Mouse (Mus musculus): Measurements from ENCODE around the gene Slc37a3. TPM values are rescaled to one million over a fixed set of nuclear protein-coding genes. Genes with fewer than 3 reads are reported as not detected.

The Slc37a3 gene
- polyA plus RNA-seq, 1 experiment, result 32.7 TPM

DNA sequence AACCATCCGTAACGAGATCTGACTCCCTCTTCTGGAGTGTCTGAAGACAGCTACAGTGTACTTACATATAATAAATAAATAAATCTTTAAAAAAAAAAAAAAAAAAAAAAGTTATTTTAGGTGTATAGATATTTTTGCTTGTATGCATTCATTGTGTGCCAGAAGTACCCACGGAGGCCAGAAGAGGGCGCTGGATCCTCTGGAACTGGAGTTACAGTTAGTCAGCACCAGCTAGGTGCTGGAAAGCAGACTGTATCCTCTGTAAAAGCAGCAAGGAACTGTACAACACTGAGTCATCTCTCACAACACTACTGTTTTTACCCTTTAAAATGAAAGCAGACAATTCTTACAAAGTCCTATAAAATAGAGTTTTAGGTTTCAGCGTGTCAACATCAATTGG, 38.3 kb upstream of the Slc37a3 start:
- H3K4me3 ChIP-seq (ENCODE audit: insufficient read depth, low read length), result no peak overlapping the region
- H3K27ac ChIP-seq (ENCODE audit: insufficient read depth, low read length), result no peak overlapping the region
- peak; percentile 62 for TF ChIP-seq CTCF (IDR thresholded peaks at IDR 0.05; ENCODE audit: extremely low read depth, insufficient read depth, low read length)
- no peak for TF ChIP-seq POLR2A (IDR thresholded peaks at IDR 0.05; ENCODE audit: extremely low read depth, insufficient read depth, low read length)
- H3K4me1 ChIP-seq (ENCODE audit: control insufficient read depth, insufficient read depth, low read length), result peaks cover 3% of the 10 kb centered on the region; the same call in 1 of the 2 replicates

DNA sequence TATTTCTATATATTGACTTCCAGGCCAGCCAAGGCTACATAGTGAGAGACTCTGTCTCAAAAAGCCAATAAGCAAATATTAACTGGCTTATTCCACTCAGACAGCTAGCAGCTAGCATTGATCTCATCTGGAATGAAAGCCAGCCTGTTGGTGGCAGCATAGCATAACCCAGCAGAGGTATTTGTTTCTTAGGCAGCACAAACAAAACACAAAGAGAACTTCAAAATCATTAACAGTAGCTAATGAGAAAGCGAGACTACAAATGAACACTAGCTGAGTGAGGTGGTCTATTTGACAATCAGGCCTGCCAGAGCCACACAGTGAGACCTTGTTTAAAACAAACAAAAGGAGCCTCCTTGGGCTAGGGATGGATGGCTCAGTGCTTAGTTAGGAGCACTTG, 36.6 kb upstream of the Slc37a3 start:
- H3K4me1 ChIP-seq (ENCODE audit: control insufficient read depth, insufficient read depth, low read length), result peaks cover 3% of the 10 kb centered on the region; the same call in 1 of the 2 replicates
- no peak overlapping the region for H3K27ac ChIP-seq (ENCODE audit: insufficient read depth, low read length)

DNA sequence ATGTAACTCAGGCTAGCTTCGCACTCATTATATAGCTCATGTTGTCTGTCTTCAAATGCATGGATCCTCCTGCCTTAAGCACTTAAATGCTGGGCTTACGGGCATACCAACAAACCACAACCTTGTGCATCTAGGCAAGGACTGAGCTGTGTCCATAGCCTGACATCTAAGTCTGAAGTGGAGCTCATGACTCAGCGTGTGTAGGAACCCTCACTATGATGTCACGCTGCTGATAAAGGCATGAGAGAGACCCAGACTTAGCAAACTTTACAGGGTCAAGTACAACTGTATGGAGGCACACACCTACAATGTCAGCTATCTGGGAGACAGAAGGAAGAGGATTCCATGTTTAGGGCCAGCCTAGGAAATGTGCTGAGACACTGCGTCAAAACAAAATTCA, 29.0 kb upstream of the Slc37a3 start:
- Histone ChIP-seq H3K4me3 (ENCODE audit: insufficient read depth, low read length) (no peak overlapping the region), H3K4me1 (ENCODE audit: control insufficient read depth, insufficient read depth, low read length) (no peaks in the 10 kb centered on the region), H3K27ac (ENCODE audit: insufficient read depth, low read length) (no peak overlapping the region)
- no peak for TF ChIP-seq CTCF (IDR thresholded peaks at IDR 0.05; ENCODE audit: extremely low read depth, insufficient read depth, low read length)
- no peak for TF ChIP-seq POLR2A (IDR thresholded peaks at IDR 0.05; ENCODE audit: extremely low read depth, insufficient read depth, low read length)

More for the DNA sequence above, 36.6 kb upstream of the Slc37a3 start:
- no peak overlapping the region for H3K4me3 ChIP-seq (ENCODE audit: insufficient read depth, low read length)
- TF ChIP-seq POLR2A (IDR thresholded peaks at IDR 0.05; ENCODE audit: extremely low read depth, insufficient read depth, low read length) (no peak), CTCF (IDR thresholded peaks at IDR 0.05; ENCODE audit: extremely low read depth, insufficient read depth, low read length) (peak; percentile 32; the same call in 1 of the 2 replicates)

DNA sequence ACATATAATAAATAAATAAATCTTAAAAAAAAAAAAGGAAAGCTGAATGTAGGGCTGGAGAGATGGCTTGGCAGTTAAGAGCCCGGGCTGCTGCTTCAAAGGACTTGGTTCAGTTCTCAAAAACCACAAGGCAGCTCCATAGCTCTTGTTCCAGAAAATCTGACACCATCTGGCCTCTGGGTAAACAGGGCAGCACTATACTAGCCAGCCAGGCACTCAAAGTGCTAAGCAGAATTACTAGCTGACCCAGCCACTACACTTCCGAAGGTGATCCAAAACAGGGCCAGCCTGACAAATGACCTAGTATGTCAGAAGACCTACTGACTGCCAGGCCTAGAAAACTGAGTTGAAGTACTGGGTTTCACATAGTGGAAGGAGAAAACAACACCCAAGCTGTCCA, 25.7 kb upstream of the Slc37a3 start:
- no peak overlapping the region for H3K4me3 ChIP-seq (ENCODE audit: insufficient read depth, low read length)
- TF ChIP-seq POLR2A (IDR thresholded peaks at IDR 0.05; ENCODE audit: extremely low read depth, insufficient read depth, low read length) (no peak), CTCF (IDR thresholded peaks at IDR 0.05; ENCODE audit: extremely low read depth, insufficient read depth, low read length) (no peak)
- H3K4me1 ChIP-seq (ENCODE audit: control insufficient read depth, insufficient read depth, low read length), result no peaks in the 10 kb centered on the region
- no peak overlapping the region for H3K27ac ChIP-seq (ENCODE audit: insufficient read depth, low read length)

DNA sequence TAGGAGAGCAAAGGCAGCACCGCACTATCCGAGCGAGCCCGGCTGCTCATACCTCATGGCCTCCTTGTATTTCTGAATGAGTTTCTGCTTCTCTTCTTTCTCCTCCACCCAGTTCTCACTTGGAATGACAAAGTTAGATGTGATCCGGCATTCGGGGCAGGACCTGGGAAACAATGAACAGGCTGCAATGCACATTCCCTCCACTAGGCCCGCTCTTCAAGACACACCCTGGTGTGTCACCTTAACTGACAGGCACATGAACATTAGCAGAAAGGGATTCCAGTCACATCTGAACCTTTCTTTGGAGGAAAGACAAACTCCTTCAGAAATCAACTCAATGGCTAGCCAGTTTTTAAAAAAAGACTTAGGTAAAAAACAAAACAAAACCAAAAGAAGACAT, 22.9 kb upstream of the Slc37a3 start:
- TF ChIP-seq CTCF (IDR thresholded peaks at IDR 0.05; ENCODE audit: extremely low read depth, insufficient read depth, low read length) (peak; percentile 32; the same call in 1 of the 2 replicates), POLR2A (IDR thresholded peaks at IDR 0.05; ENCODE audit: extremely low read depth, insufficient read depth, low read length) (no peak)
- Histone ChIP-seq H3K4me3 (ENCODE audit: insufficient read depth, low read length) (no peak overlapping the region), H3K4me1 (ENCODE audit: control insufficient read depth, insufficient read depth, low read length) (no peaks in the 10 kb centered on the region), H3K27ac (ENCODE audit: insufficient read depth, low read length) (no peak overlapping the region)

DNA sequence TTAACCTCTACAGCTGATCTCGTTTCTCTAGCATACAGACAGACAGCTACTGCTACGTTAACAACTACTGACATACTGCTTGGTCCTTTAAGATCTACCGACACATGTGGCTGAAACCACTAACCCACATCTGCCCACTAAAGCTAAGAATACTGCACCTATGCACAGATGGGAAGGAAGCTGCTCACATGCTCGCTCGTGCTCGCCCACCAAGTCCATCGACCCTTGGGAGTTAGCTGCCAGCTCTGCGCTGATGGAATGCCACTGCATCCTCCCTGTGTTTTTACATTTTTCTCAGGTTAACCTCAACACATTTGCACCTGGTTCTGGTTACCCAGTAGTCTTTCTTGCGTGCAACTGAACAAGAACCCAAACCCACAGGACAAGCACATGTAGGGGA, 20.9 kb upstream of the Slc37a3 start:
- Histone ChIP-seq H3K4me1 (ENCODE audit: control insufficient read depth, insufficient read depth, low read length) (no peaks in the 10 kb centered on the region), H3K4me3 (ENCODE audit: insufficient read depth, low read length) (no peak overlapping the region), H3K27ac (ENCODE audit: insufficient read depth, low read length) (no peak overlapping the region)
- TF ChIP-seq CTCF (IDR thresholded peaks at IDR 0.05; ENCODE audit: extremely low read depth, insufficient read depth, low read length) (no peak), POLR2A (IDR thresholded peaks at IDR 0.05; ENCODE audit: extremely low read depth, insufficient read depth, low read length) (no peak)

DNA sequence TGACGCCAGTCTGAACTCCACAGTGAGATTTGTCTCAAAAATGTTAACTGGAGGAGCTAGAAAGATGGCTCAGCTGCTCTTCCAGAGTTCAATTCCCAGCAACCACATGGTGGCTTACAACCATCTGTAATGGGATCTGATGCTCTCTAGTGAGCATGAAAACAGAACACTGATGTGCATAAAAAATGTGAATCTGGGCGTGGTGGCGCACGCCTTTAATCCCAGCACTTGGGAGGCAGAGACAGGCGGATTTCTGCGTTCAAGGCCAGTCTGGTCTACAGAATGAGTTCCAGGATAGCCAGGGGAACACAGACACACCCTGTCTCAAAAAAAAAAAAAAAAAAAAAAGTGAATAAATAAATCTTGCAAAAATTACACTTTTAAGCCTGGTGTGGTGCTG, 19.6 kb upstream of the Slc37a3 start:
- no peaks in the 10 kb centered on the region for H3K4me1 ChIP-seq (ENCODE audit: control insufficient read depth, insufficient read depth, low read length)
- no peak overlapping the region for H3K4me3 ChIP-seq (ENCODE audit: insufficient read depth, low read length)
- TF ChIP-seq POLR2A (IDR thresholded peaks at IDR 0.05; ENCODE audit: extremely low read depth, insufficient read depth, low read length) (no peak), CTCF (IDR thresholded peaks at IDR 0.05; ENCODE audit: extremely low read depth, insufficient read depth, low read length) (no peak)
- no peak overlapping the region for H3K27ac ChIP-seq (ENCODE audit: insufficient read depth, low read length)

DNA sequence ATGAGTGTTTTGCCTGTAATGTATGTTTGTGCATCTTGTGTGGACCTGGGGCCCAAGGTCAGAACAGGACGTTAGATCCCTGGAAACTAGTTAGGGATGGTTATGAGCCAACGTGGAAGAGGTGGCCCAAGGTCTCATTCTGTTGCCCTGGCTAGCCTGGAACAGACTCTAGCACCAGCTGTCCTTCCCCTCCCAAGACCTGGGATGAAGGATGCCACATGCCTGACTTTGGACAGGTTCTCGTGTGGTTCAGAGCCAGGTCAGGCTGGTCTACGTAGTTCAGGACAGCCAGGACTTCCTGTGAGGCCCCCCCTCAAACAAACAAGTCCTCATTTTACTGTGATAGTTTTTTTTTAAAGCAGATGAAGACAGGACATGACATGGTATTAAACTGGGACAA, 18.4 kb upstream of the Slc37a3 start:
- TF ChIP-seq POLR2A (IDR thresholded peaks at IDR 0.05; ENCODE audit: extremely low read depth, insufficient read depth, low read length) (no peak), CTCF (IDR thresholded peaks at IDR 0.05; ENCODE audit: extremely low read depth, insufficient read depth, low read length) (no peak)
- no peak overlapping the region for H3K4me3 ChIP-seq (ENCODE audit: insufficient read depth, low read length)
- H3K27ac ChIP-seq (ENCODE audit: insufficient read depth, low read length), result no peak overlapping the region
- no peaks in the 10 kb centered on the region for H3K4me1 ChIP-seq (ENCODE audit: control insufficient read depth, insufficient read depth, low read length)

DNA sequence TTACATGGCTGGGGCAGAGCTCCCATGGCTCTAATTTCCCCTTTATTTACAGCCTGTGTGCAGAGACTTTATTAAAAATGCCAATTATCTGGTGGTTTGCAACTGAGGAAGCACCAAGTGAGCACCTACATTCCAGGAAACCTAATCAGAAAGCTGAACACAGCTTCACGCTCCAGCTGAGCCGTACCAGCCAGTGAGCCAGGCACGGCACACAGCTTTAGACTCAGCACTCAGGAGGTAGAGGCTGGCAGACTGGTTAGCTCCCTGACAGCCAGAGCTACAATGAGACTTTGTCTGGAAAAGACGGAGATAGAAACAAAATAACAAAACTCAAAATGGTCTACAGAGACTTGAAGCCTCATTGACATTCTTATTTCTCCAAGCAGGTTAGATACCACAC, 18.0 kb upstream of the Slc37a3 start:
- no peaks in the 10 kb centered on the region for H3K4me1 ChIP-seq (ENCODE audit: control insufficient read depth, insufficient read depth, low read length)
- TF ChIP-seq POLR2A (IDR thresholded peaks at IDR 0.05; ENCODE audit: extremely low read depth, insufficient read depth, low read length) (no peak), CTCF (IDR thresholded peaks at IDR 0.05; ENCODE audit: extremely low read depth, insufficient read depth, low read length) (no peak)
- no peak overlapping the region for H3K4me3 ChIP-seq (ENCODE audit: insufficient read depth, low read length)
- no peak overlapping the region for H3K27ac ChIP-seq (ENCODE audit: insufficient read depth, low read length)

DNA sequence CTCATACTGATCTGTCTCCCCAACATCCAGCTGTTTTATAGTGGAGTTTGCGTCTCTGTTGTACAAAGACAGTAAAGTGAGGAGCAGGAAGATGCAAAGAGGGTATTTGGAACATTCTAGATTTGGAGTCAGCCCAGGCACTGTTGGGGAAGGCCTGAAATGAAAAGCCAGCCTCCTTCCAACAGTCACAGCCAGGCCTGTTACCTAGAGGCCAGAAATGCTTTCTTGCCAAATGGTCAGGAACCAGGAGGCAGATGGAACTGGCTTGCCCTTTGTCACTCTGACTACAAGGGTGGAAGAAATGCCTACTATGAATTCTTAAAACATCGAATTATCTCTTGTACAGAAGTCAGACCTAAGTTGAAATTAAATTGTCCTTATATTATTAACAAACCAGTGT, 12.5 kb upstream of the Slc37a3 start:
- TF ChIP-seq CTCF (IDR thresholded peaks at IDR 0.05; ENCODE audit: extremely low read depth, insufficient read depth, low read length), result no peak
- Histone ChIP-seq H3K4me3 (ENCODE audit: insufficient read depth, low read length) (no peak overlapping the region), H3K27ac (ENCODE audit: insufficient read depth, low read length) (no peak overlapping the region), H3K4me1 (ENCODE audit: control insufficient read depth, insufficient read depth, low read length) (no peaks in the 10 kb centered on the region)
